Mouse (Mus musculus): ENCODE results near the gene Fanci. TPM values are rescaled to one million over a fixed set of nuclear protein-coding genes. Genes with fewer than 3 reads are reported as not detected.

Fanci gene
- polyA plus RNA-seq, 1 experiment from 2014 or later = 9.3 TPM

- ATAC-seq (ENCODE audit: extremely low read depth, insufficient number of reproducible peaks, low FRiP score, low TSS enrichment) = no peak
- WGBS = 77% methylated on average over 7 of the region's 7 CpGs
- Histone ChIP-seq H3K27ac (replicated peaks) (peak overlapping the region; percentile 22), H3K9me3 (no peaks in the 10 kb centered on the region), H3K4me1 (peaks cover 63% of the 10 kb centered on the region), H3K4me3 (no peak overlapping the region), H3K36me3 (0 out of 2 replicates have a peak, but pooled peaks cover 4% of the 10 kb centered on the region), H3K9ac (no peak overlapping the region), H3K4me2 (0 out of 2 replicates have a peak overlapping the region, but pooled peaks have one; percentile 10), H3K27me3 (replicated peaks) (peaks cover 42% of the 10 kb centered on the region)
Measured at GRCm38 (mm10) chr7:79362830-79363229, 28.9 kb upstream of the Fanci start.

DNA sequence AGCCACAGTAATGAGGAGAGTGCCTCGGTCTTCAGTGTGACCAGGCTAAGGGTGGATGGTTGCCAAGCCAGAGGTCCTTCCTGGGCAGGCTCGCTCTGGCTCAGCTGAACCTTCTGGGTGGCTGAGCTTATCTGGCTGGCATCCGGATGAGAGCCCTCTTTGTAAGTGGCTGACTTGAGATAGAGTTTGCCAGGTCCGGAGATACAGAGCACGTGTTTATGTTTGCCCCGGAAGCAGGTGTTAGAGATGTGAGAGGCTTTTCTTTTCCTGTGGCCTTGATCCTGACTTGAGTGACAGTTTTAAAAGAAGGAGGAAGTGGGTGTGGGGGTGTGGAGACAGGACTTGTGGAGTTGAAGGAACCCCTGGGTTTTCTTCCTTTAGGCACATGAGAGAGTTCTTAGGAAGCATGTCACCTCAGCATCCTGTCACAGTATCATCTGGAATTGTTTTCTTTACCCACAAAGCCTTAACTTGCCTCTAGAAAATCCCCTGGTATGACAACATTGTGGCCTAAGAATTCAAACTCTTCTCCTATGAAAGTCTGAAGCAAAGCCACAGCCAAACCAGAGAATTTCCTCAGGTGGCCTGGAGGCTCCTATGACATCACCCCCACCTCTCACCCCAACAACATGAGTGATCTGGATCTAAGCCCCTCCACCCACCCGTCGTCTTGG, 28.2 kb upstream of the Fanci start:
- Histone ChIP-seq H3K9ac (no peak overlapping the region), H3K9me3 (no peaks in the 10 kb centered on the region), H3K4me1 (peaks cover 56% of the 10 kb centered on the region), H3K27me3 (replicated peaks) (peaks cover 42% of the 10 kb centered on the region), H3K4me3 (no peak overlapping the region), H3K36me3 (0 out of 2 replicates have a peak, but pooled peaks cover 4% of the 10 kb centered on the region), H3K4me2 (peak overlapping the region; percentile 10; the same call in 1 of the 2 replicates), H3K27ac (replicated peaks) (peak overlapping the region; percentile 22)
- 25% methylated on average over 8 of the region's 8 CpGs for WGBS
- ATAC-seq (ENCODE audit: extremely low read depth, insufficient number of reproducible peaks, low FRiP score, low TSS enrichment) = peak; percentile 35; the same call in 1 of the 2 replicates

DNA sequence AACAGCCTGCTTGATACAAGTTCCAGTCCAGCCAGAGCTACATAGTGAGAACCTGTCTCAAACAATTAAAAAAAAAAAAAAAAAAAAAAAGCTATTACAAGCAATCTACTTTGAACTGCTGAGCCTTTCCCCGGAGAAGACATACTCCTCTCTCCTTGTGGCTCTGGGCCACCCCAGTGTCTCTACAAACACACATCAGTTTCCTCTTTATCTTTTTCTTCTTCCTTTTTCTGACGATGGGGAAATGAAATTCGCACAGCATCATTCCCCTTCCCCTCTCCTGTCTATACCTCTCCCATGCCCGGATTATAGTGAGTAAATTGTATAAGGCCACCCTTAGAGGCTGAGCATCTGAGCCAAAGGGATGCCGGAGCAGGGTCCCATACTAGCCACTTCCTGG, 23.1 kb upstream of the Fanci start:
- Histone ChIP-seq H3K27ac (replicated peaks) (no peak overlapping the region), H3K4me3 (no peak overlapping the region), H3K27me3 (replicated peaks) (peaks cover 27% of the 10 kb centered on the region), H3K4me2 (no peak overlapping the region), H3K9me3 (no peaks in the 10 kb centered on the region), H3K9ac (no peak overlapping the region), H3K4me1 (peaks cover 6% of the 10 kb centered on the region), H3K36me3 (no peaks in the 10 kb centered on the region)
- ATAC-seq (ENCODE audit: extremely low read depth, insufficient number of reproducible peaks, low FRiP score, low TSS enrichment) = no peak
- 63% methylated on average over 5 of the region's 5 CpGs for WGBS

- Histone ChIP-seq H3K4me1 (no peaks in the 10 kb centered on the region), H3K27me3 (replicated peaks) (peaks cover 24% of the 10 kb centered on the region), H3K9ac (no peak overlapping the region), H3K36me3 (no peaks in the 10 kb centered on the region), H3K9me3 (no peaks in the 10 kb centered on the region), H3K4me2 (no peak overlapping the region), H3K4me3 (no peak overlapping the region), H3K27ac (replicated peaks) (no peak overlapping the region)
- no peak for ATAC-seq (ENCODE audit: extremely low read depth, insufficient number of reproducible peaks, low FRiP score, low TSS enrichment)
- 45% methylated on average over 4 of the region's 4 CpGs for WGBS
Measured at GRCm38 (mm10) chr7:79369416-79369815, 22.3 kb upstream of the Fanci start.

DNA sequence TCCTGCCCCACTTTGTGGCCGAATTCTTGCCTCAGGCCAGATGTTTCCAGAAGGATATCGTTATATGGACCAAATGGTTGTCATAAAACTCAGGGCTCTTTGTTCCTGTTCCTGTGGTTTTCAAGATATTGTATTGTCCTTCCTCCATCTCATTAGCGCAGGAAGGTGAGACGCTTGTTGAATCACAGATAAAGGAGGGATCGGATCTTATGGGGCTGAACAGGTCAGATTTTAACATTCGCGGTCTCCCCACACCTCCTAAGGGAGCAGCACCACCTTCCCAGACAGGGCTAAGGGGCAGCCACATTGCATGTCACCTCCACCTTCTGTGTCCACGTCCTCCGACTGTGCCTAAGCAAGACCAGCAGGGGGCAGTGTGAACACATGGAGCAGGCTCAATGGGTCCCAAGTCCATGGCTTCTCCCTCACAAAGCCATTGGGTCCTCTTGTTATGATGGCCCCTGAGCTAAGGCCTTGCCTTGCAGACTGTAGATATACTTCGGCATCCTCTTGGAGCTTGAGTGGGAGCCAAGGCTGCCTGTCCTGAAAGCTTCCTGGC, 20.3 kb upstream of the Fanci start:
- Histone ChIP-seq H3K9ac (no peak overlapping the region), H3K27me3 (replicated peaks) (peaks cover 11% of the 10 kb centered on the region), H3K9me3 (no peaks in the 10 kb centered on the region), H3K36me3 (no peaks in the 10 kb centered on the region), H3K4me2 (no peak overlapping the region), H3K4me1 (peaks cover 12% of the 10 kb centered on the region), H3K27ac (replicated peaks) (no peak overlapping the region), H3K4me3 (no peak overlapping the region)
- no peak for ATAC-seq (ENCODE audit: extremely low read depth, insufficient number of reproducible peaks, low FRiP score, low TSS enrichment)
- 31% methylated on average over 10 of the region's 10 CpGs for WGBS

DNA sequence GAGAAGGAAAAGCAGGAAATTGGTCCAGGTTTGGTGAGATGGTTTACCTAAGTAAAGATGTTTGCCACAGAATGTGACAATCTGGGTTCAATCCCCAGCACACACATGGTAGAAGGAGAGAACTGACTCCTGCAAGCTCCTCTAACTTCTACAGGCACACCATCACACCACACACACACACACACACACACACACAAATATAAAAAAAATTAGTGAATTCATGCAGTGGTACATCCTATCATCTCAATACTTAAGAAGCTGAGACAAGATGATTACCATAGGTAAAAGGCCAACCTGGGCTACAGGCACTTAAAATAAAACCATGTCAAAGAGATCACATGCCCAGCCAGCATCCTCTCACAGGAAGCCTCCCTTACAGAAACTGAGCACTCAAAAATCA, 17.7 kb upstream of the Fanci start:
- Histone ChIP-seq H3K27me3 (replicated peaks) (peaks cover 22% of the 10 kb centered on the region), H3K4me1 (peaks cover 12% of the 10 kb centered on the region), H3K4me2 (no peak overlapping the region), H3K27ac (replicated peaks) (no peak overlapping the region), H3K36me3 (no peaks in the 10 kb centered on the region), H3K4me3 (no peak overlapping the region), H3K9ac (no peak overlapping the region), H3K9me3 (no peaks in the 10 kb centered on the region)
- no peak for ATAC-seq (ENCODE audit: extremely low read depth, insufficient number of reproducible peaks, low FRiP score, low TSS enrichment)

DNA sequence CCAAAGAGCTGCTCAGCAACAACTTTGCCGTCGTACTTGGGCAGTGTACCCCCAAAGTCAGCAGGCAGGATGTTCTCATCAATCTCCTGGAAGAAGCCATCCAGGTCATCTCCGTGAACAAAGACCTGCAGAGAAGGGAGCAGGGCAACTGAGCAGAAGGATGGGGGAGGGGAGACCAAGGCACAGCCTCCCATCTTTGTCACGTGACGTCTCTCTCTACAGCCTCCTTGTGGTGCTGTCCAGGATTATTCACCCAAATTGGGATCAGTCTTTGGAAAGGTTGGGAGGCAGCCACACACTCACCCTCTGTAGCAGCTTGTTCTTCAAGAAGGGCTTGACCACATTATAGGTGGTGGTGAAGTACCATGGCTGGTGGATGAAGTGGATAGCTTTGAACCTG, 16.1 kb upstream of the Fanci start:
- H3K27me3 ChIP-seq (replicated peaks) = peaks cover 31% of the 10 kb centered on the region

GRCm38 (mm10) chr7:79376516-79377275, 15.0 kb upstream of the Fanci start:
- Histone ChIP-seq H3K36me3 (no peaks in the 10 kb centered on the region), H3K27ac (replicated peaks) (no peak overlapping the region), H3K9me3 (no peaks in the 10 kb centered on the region), H3K4me2 (no peak overlapping the region), H3K9ac (no peak overlapping the region), H3K4me1 (peaks cover 12% of the 10 kb centered on the region), H3K27me3 (replicated peaks) (peaks cover 31% of the 10 kb centered on the region), H3K4me3 (no peak overlapping the region)
- no peak for ATAC-seq (ENCODE audit: extremely low read depth, insufficient number of reproducible peaks, low FRiP score, low TSS enrichment)
- 69% methylated on average over 10 of the region's 10 CpGs for WGBS

More for the DNA sequence above, 16.1 kb upstream of the Fanci start:
- peaks cover 12% of the 10 kb centered on the region for H3K4me1 ChIP-seq
- H3K36me3 ChIP-seq = no peaks in the 10 kb centered on the region
- WGBS = 73% methylated on average over 5 of the region's 5 CpGs
- no peak overlapping the region for H3K27ac ChIP-seq (replicated peaks)
- no peak overlapping the region for H3K9ac ChIP-seq
- no peak overlapping the region for H3K4me2 ChIP-seq
- H3K9me3 ChIP-seq = no peaks in the 10 kb centered on the region
- no peak overlapping the region for H3K4me3 ChIP-seq
- no peak for ATAC-seq (ENCODE audit: extremely low read depth, insufficient number of reproducible peaks, low FRiP score, low TSS enrichment)

DNA sequence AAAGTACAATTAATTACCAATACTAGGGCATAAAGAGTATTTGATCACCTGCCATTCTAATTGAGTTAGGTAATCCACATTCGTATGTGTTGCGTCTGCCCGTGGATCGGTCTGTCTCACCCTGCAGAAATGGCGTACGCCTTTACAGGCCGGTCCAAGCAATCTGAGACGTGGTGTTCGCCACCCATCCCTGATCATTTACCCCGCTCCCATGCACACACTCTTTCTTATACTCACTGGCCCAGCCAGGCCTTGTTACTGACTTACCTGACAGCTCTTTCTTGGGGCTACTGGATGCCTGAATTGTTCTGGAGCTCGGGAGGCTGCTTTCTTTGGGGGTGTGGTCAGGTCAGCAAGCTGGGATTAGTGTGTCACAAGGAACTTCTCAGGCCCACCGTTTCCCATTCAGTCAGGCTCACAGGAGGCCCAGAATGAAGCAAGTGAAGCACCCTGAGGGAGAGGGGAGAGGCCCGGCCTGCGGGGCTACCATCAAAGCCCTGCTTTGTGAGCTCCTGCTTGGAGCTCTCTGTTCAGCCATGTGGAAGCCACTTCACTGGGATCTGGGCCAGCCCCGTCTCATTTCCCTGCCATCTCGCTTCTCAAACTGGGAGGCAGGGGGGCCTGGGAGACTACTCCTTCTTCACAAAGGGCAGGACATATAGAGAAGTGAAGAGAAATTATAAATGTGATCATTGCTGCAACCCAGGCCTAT, 5.2 kb upstream of the Fanci start, which contains the start of gene Rlbp1:
Rlbp1 (minus strand) TSS at position 627 of the 712 bp plus-strand sequence.
- WGBS = 65% methylated on average over 16 of the region's 16 CpGs
- H3K4me1 ChIP-seq = no peaks in the 10 kb centered on the region
- no peak within 1 kb of the TSS for H3K4me2 ChIP-seq
- H3K4me3 ChIP-seq = no peak within 1 kb of the TSS
- no peaks in the 10 kb centered on the region for H3K9me3 ChIP-seq
- peaks cover 12% of the 10 kb centered on the region; the same call in 1 of the 2 replicates for H3K27me3 ChIP-seq (replicated peaks)
- H3K27ac ChIP-seq (replicated peaks) = no peak within 1 kb of the TSS
- H3K36me3 ChIP-seq = no peaks in the 10 kb centered on the region
- ATAC-seq (ENCODE audit: extremely low read depth, insufficient number of reproducible peaks, low FRiP score, low TSS enrichment) = no peak
- no peak within 1 kb of the TSS for H3K9ac ChIP-seq

DNA sequence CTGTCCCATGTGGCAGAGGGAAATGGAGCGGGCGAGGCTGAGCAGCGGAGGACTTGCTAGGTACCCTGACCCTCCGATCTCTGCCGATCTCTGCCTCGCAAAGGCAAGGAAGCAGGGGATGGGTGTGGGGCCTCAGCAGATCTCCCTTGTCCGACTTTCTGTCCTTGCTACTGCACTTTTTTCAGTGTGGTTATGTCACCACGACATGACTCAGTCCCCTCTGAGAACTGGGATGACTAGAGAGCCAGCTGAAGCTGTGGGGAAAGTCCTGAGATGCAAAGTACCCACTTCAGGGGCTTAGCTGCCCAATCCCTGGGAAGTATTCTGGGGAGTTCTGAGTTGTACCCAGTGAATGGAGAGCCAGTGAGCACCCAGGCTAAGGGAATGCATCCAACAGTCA, 4.6 kb upstream of the Fanci start:
- 68% methylated on average over 8 of the region's 8 CpGs for WGBS
- Histone ChIP-seq H3K9me3 (no peaks in the 10 kb centered on the region), H3K4me2 (no peak overlapping the region), H3K4me3 (no peak overlapping the region), H3K36me3 (no peaks in the 10 kb centered on the region), H3K4me1 (no peaks in the 10 kb centered on the region), H3K27me3 (replicated peaks) (peaks cover 9% of the 10 kb centered on the region; the same call in 1 of the 2 replicates), H3K27ac (replicated peaks) (no peak overlapping the region), H3K9ac (no peak overlapping the region)
- no peak for ATAC-seq (ENCODE audit: extremely low read depth, insufficient number of reproducible peaks, low FRiP score, low TSS enrichment)

DNA sequence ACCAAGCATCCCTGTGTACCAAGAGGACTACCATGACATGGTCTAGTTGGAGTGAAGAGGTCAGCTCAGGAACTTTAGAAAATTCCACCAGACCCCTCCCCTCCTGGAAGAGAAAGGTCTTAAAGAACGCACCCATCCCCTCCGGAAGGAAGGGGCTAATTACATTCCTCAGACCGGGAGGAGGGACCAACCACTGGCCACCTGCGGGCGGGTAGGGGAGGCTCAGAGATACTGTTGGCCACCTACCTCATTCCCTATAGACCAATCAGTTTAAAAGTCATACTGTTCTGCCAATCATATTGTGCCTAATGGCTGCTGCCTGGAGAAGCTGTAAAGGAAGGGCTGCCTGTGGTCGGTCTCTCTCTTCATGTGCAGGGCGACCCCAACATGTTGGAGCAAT, 3.7 kb upstream of the Fanci start:
- Histone ChIP-seq H3K9ac (no peak overlapping the region), H3K9me3 (no peaks in the 10 kb centered on the region), H3K4me3 (no peak overlapping the region), H3K4me1 (peaks cover 6% of the 10 kb centered on the region), H3K27ac (replicated peaks) (no peak overlapping the region), H3K27me3 (replicated peaks) (peaks cover 9% of the 10 kb centered on the region; the same call in 1 of the 2 replicates), H3K36me3 (no peaks in the 10 kb centered on the region), H3K4me2 (no peak overlapping the region)
- no peak for ATAC-seq (ENCODE audit: extremely low read depth, insufficient number of reproducible peaks, low FRiP score, low TSS enrichment)
- 38% methylated on average over 7 of the region's 7 CpGs for WGBS

Measured in heart, embryonic 13.5 days (tissue).